Mouse (Mus musculus) frontal cortex, postnatal 14 days (tissue): Measurements from ENCODE around the gene Ncbp1.
A peak's percentile ranks its signal among the peaks of the same experiment; 100 is the strongest.
"Not testable (repeated sequence)": the region's sequence is repeated elsewhere in the genome, so short reads cannot be mapped to it uniquely, and the experiment has no call there.

ENCODE experiments used
- DNase-seq, 2 experiments: peaks; one replicate each; pipeline ENCODE4 v3.0.0; 2022; ENCODE audit warnings: low spot score in 2 of 2

Gene Ncbp1

GRCm38 (mm10) chr4:46129311-46130004, 9.0 kb upstream of the Ncbp1 start:
- no peak for DNase-seq

- peak in 1 of 2 experiments; percentile 30 for DNase-seq
Measured at GRCm38 (mm10) chr4:46130221-46130620, 8.2 kb upstream of the Ncbp1 start.

GRCm38 (mm10) chr4:46131791-46132190, 6.6 kb upstream of the Ncbp1 start:
- no peak for DNase-seq

DNA sequence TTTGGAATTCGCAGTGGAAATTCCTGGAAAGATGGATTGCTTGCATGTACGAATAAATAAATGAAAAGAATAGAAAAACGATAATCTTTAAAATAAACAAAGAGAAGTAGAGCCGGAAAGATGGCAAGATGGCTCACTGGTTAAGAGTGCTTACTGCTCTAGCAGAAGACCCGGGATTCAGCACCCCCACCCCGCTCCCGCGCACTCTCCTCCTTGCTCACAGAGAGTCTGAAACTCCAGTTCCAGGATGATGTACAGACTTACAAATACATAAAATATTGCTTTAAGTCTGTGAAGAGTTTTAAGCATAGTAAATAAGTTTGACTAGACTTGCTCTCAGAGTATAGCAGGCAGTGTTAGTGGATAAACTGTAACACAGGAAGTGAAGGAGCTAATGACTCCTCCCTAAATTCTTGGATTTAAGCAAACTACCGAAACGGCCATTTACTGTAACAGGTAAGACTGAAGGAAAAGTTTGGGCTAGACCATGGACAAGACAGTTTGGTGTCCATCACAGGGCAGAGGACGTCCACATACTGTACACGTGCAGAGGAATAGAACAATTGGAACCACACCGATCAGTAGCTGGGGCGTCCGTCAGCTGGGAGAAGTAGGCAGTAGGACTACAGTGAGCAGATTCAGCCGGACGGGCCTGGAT, 655 bp upstream of the Ncbp1 start:
- no peak for DNase-seq

DNA sequence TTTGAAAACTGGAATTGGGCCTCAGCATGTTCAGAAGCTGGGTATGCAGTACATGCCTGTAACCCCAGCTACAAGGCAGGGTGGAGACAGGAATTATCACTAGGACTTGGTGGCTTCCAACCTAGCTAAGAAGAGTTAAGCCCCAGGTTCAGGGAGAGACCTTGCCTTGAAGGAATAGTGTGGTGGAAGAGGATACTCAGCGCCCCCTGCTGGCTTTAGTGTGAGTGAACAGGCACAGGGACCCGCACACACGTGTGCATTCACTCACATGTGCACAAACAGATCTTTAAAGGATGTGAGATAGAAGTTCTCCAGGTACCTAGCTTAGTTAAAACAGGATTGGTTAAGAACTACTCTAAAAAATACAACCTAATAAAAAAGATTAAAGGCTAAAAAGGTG, 5.9 kb downstream of the Ncbp1 start:
- DNase-seq: no peak

DNA sequence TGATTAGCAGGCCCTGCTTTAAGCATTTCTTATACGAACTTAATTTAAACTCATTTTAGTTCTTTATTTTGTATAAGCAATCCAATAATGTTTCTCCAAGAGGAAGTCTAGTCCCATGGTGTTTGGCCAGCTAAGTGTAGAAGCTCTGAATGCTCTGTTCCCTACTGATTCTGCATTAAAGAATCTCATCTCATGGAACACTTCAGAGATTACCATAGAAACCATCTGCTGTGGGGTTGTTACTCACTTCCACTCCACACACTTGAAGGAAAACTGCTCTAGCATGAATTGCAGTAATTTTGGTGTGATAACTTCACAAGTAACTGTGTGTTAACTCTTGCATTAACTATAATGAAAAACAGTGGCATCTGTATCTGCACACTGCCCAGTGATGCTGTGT, 8.5 kb downstream of the Ncbp1 start:
- no peak for DNase-seq

DNA sequence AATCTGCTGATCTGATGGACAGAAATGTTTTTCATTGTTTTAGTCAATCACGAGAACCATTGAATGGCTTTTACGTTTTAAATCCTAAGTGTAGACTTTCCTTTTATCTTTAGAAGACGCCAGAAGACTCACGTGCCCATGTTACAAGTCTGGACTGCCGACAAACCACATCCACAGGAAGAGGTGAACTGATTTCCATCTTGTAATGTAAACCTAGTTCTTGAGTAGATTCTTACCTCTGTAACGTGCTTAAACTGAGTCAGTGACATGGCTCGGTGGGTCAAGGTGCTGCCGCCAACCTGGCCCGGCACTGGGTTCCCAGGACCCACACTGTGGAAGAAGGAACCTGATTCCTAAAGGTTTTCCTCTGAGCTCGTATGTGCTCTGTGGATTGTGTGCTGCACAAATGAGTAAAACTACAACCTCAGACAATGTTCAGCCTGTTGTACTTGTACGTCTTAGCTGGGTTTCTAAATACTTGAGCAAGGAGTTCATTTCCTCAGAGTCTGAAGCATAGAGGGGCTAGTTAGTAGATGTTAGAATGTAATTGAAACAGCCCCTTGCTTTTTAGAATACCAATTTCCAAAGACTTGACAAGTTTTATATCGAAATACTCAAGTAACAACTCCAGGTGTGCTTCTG, 13.6 kb downstream of the Ncbp1 start:
- DNase-seq: no peak

DNA sequence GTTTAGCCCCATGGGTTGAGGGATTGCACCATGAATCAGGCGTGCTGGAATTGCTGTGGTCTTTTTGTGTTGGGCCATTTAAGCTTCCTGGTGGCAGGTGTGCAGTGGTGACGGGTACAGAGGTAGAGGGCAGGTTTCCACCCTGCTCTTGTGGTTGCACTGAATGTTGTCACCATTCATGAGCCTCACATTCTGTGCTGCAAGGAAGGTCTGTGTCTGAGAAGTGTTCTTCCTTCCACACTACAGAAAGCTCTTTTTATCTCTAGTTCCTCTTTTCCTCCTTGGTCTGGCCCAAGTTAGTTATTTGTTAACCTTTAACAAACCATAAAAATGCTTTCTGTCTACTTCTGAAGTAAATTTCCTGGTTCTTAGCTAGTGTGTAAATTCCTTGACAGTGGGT, 25.6 kb downstream of the Ncbp1 start:
- DNase-seq: no peak

DNA sequence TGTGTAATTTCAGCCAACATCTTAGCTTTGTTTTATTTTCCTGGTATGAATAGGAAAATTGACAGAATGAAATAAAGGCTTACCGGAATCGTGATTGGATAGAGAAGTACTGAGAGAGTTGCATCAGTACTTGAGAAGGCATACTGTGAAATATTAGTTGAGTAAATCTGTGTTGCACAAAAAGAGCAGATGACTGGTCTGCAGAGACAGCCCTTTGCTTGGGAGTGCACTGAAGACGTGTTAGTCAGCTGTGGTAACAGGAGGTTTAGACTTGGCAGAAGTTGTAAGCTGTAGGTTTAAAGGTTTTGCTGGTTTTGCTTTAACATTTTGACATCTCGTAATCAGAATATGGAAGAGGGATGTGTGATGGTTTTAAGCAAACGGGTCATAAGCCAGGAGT, 27.4 kb downstream of the Ncbp1 start:
- no peak for DNase-seq

GRCm38 (mm10) chr4:46171761-46172160, 33.3 kb downstream of the Ncbp1 start:
- DNase-seq: no peak

- no peak for DNase-seq
Measured at GRCm38 (mm10) chr4:46176313-46176712, 37.9 kb downstream of the Ncbp1 start.

- DNase-seq: no peak
Measured at GRCm38 (mm10) chr4:46177018-46177417, 38.6 kb downstream of the Ncbp1 start.

- DNase-seq: no peak
Measured at GRCm38 (mm10) chr4:46177496-46177895, 39.1 kb downstream of the Ncbp1 start.

GRCm38 (mm10) chr4:46181168-46181567, 42.8 kb downstream of the Ncbp1 start:
- DNase-seq: no peak

GRCm38 (mm10) chr4:46182181-46182580, 43.8 kb downstream of the Ncbp1 start:
- DNase-seq: no peak

- no peak for DNase-seq
Measured at GRCm38 (mm10) chr4:46185423-46185822, 47.0 kb downstream of the Ncbp1 start.

- DNase-seq: no peak
Measured at GRCm38 (mm10) chr4:46185890-46186289, 47.5 kb downstream of the Ncbp1 start.

GRCm38 (mm10) chr4:46186466-46186865, 48.1 kb downstream of the Ncbp1 start:
- no peak for DNase-seq

DNA sequence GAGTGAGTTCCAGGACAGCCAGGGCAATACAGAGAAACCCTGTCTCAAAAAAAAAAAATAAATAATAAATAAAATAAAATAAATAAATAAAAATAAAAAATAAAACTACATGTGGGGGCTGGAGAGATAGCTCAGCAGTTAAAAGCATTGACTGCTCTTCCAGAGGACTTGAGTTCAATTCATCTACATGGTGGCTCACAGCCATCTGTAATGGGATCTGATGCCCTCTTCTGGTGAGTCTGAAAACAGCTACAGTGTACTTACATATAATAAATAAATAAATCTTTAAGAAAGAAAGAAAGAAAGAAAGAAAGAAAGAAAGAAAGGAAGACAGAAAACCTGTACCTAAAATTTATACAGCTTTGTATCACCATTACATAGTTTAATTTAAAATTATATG, 53.6 kb downstream of the Ncbp1 start:
- not testable (repeated sequence) for DNase-seq

GRCm38 (mm10) chr4:46195781-46196487, 57.5 kb downstream of the Ncbp1 start, which contains the start of gene Xpa:
Xpa (minus strand) TSS chr4:46196311.
- peak; percentile 92 for DNase-seq

GRCm38 (mm10) chr4:46196513-46196912, 58.1 kb downstream of the Ncbp1 start:
- no peak for DNase-seq

DNA sequence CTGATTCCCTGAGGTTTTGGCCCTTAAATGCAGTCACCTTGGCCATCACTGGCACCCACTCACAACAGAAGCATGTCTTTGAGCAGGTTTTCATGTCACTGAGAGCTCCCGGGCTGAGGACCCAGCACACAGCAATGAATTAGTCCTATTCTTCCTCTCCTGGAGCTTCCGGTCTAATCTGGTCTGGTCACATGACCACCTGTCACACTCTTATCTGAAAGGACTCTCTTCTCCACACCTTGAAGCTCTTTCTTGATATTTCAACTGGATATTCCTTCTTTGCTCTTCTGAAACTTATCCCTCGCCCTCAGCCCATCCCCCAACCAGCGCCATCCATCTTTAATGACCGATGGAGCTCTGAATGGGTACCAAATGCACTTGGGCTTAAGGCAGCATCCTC, 59.7 kb downstream of the Ncbp1 start:
- DNase-seq: no peak
